Mouse (Mus musculus) urinary bladder, adult 2 months (tissue): ENCODE data around the gene Commd1. TPM values are rescaled to one million over a fixed set of nuclear protein-coding genes. Genes with fewer than 3 reads are reported as not detected.

Source experiments
- DNase-seq: peaks from one replicate; pipeline ENCODE4 v3.0.0; 2022; ENCODE audit warnings: low spot score
- polyA plus RNA-seq: library from polyadenylated mRNA; depleted of rRNA; stranded (reverse); fragments of >200 nt; gene quantifications from 2 replicates; pipeline ENCODE4 v1.2.3, GENCODE M21; 2012; rRNA removed

Commd1 gene
- 68.5 and 79.7 TPM in 2 replicates for polyA plus RNA-seq

DNA sequence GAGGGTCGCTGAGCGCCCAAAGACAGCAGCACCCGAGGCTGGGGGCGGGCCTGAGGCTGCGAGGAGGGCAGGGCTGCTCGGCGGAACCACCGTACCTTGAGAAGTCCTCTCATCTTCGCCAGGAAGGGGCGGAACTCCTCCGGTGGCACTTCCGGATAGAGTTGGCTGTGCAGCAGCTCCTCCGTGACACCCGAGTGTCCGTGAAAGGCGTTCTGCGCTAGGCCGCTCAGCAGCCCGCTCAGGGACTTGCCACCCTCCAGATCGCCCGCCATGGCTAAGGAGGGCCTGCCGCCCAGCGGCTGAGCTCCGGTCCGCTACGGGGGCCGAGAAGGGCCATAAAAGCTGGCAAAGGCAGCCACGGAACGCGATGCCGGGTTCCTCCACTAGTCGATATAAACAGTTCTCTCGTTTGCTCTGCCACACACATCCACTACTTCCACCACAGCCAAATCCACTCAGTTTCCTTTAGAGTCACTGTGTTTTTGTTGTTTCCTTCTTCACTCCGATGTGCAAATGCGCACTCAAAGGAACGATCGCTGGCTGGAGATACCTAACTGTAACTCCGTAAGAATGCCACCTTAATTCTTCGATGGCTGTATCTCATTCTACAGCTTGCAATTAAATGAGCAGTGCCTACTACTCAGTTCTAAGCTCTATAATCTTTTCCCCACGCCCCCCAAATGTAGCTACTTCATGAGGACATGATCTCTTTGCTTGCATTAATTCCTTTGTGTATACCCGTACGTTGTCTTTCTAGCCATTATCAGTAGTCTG lies at the start of gene Commd1, which contains the start of gene Gm28048:
Gene Commd1, minus strand, starts transcription at position 399 of the 774 bp plus-strand sequence.
Gene Gm28048, minus strand, starts transcription at position 107 of the 774 bp plus-strand sequence.
- peak; percentile 99 for DNase-seq

DNA sequence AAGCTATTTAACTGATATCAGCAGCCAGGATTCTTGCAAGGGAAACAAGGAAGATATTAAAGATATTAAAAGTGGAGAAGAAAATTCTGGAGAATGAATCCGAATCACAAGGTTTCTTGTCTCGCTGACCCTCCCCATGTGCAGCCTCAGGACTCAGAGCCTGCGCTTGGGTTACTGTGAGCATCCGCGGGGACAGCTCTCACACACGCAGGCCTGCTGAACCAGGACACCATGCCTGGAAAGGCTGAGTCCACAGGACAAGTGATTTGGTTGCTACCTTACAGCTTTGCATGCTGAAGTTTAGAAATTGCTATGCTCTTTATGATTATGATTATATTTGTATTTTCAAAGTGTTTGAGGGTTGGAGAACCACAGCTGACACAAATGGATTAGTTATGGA lies 47.2 kb upstream of the Commd1 start:
- DNase-seq, result no peak

DNA sequence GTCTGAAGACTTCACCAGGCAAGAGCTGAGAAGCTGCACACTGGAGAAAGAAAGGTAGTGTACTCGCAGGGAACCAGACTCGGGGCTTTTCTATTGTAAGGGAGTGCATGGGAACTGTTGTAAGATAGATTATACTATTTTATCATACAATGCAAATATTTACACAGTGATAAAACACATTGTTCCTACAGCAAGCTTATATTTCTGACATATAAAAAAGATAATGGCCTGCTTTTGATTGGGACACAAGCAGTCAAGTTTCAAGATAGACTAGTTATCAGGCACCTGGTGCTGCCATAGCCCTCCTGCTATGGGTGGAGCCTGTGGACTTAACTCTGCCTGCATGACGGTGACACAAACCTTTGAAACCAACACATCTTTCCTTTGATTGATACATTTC lies 46.8 kb upstream of the Commd1 start:
- no peak for DNase-seq

DNA sequence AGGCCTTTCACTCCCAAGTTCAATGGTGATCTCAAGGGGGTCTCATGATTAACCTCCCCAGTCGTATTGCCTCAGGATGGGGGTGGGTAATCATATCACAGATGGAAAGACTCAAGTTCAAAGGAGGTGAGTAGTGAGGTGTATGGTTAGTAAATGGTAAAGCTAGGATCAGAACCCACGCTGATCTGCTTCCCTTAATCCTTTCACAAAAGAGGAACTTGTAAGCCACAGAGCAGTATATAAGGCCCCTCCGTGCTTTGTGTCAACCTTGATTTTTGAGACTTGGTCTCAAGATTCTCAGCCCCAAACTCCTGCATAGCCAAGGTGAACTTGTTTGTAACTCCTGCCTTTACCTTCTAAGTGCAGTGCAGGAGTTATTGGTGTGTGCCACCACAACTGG lies 42.0 kb upstream of the Commd1 start:
- no peak for DNase-seq

DNA sequence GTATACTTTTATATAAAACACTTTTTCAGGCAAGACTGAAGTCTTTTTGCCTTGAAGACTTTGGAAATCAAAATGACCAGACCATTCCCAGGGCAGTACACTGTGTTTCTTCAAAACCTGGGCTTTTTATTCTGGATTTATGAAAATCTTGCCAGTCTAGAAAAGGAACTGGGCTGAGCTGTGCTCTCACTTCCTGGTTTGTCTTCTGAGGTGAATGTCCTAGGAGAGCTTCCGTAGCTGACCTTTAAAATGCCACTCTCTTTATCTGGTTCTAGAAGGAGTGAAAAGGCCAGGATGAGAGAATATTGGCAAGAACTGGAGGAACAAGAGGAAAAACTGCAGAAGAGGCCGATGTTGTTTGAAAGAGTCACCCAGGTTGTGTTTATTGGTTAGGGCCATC lies 41.0 kb upstream of the Commd1 start:
- no peak for DNase-seq

DNA sequence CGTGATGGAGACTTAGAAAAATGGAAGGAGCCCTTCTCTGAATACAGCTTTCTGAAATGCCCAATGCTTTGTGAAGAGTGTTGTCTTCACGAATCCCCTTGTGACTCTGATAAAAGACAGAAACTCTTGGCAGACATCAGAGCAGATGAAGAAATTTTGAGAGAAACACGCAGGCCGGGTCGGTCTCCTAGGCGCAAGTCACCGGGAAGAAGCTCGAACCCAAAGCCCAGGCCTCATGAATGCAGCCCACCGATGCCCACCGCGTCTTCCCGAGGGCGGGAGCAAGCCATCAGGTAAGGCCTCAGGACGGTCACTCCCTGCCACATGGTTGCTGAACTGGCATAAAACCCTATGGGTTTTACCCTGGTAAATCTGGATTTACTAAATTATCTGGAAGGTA lies 38.7 kb upstream of the Commd1 start:
- DNase-seq, result no peak

DNA sequence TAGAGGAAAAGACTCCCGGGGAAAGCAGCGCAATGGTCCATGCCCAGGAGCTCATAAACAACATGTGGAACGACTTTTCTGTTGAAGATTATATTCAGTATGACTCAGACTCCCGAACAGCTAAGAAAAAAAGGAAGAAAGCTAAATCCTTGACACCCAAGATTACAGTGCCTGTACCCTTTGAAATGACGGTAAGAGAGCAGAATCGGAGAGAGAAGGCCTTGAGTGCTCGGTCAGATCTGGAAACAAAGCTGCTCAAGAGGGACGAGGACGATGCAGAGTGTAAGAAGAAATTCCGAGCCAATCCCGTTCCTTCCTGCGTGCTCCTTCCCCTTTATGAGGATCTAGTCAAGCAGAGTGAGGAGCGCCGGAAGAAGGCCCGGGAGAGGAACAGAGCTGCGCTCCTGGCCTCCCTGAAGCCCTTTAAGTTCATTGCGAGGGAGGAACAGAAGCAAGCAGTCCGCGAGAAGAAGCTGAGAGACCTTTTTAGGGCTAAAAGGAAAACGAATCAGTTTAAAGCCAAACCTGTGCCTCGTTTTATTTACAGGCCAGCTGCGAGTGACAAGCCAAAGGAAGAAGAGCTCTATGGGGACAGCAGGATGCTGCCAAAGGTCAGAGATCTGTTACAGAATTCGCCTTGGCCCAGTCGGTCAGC lies 38.1 kb upstream of the Commd1 start:
- no peak for DNase-seq

DNA sequence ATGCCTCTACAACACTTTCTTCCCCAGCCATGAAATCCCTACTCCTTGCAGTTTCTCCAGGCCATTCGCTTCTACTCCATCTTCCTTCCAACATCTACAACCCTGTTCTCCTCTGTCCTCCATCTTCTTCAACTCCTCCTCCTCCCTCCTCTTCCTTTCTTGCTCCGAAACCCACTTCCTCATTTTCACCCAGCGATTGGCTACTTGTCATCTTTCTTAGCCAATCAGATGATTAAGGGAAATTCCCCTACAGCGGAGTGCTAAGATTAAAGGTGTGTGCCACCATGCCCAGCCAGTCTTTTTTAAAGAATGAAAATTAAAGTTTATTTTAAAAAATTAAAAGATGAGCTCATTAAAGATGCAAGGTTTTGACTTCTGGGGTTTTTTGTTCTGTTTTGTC lies 35.8 kb upstream of the Commd1 start:
- no peak for DNase-seq

DNA sequence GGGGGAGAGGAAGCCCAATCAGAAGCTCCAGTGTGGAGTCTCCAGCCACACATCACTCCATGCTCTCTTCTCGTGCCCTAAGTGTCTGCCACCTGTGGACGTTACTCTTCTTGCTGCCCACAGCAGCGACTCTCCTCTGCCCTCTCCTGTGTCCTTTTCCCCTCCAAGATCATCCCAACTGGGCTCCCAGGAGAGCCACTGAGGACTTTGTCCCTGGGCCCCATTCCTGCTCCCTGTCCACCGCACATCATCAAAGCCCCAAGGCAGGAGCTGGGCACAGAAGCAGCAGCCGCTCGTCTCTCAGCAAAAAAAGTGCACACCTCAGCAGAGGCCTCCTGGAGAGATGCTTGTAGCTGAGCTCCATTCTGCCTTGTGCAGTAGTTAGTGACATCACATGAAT lies 32.8 kb upstream of the Commd1 start:
- no peak for DNase-seq

DNA sequence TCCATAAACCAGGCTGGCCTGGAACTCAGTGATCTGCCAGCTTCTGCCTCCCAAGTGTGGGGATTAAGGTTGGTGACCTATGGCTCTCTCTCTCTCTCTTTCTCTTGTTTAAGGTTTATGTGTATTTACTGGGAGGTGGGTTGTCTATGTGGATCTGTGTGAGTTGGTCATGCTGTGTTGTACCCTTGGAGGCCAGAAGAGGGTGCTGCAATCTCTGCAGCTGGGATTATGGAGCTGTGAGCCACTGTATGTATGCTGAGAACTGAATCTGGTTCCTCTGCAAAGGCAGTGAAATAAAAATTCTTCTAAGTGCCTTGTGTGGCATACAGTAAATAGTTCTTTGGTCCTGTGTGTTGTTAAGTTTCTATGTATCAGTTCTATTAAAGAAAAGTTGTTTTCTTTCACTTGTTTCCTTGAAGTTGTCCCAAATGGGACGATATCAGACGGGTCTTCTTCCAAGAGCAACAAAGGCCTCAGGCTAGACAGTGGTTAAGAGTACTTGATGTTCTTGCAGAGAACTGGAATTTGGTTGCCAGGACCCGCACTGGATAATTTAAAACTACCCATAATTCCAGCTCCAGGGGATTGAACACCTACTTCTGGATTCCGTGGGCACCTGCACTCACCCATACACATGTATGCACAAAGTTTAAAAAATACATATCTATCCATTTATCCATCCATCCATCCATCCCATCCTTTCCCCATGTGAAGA lies 31.6 kb upstream of the Commd1 start:
- DNase-seq, result no peak

DNA sequence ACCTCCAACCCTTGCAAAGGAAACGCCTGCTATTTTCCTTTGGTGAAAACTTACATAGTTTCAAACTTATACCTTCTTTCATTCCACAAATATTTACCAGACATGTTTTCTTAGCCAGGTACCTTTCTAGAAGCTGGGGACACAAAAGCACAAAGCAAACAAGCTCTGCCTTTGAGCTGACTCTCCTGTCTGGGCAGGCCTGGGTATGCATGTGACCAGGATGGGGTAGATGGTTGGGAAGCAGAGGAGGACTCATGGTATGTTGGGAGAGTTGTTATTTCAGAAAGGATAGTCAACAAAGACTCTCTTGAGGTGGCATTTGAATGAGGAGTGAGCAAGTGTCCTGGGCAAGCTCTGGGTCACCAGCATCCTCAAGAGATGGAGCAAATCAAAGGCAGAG lies 30.9 kb upstream of the Commd1 start:
- no peak for DNase-seq

DNA sequence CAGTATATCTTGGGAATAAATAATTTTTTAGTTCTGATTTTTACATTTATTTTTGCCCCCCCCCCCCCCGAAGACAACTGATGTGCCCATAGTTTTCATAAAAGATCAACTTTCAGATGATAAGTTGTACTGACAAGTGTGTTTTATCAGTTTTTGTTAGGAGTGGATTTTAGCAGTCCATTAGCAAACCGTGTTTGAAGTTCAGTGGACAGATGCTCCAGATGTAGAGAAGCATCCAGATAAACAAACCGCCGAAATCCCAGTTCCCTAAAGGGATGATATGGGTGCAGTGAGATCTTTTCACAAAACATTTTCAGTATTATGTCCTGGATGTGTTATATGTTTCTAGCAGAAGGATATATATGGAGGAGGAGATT lies 26.6 kb upstream of the Commd1 start:
- DNase-seq, result no peak

DNA sequence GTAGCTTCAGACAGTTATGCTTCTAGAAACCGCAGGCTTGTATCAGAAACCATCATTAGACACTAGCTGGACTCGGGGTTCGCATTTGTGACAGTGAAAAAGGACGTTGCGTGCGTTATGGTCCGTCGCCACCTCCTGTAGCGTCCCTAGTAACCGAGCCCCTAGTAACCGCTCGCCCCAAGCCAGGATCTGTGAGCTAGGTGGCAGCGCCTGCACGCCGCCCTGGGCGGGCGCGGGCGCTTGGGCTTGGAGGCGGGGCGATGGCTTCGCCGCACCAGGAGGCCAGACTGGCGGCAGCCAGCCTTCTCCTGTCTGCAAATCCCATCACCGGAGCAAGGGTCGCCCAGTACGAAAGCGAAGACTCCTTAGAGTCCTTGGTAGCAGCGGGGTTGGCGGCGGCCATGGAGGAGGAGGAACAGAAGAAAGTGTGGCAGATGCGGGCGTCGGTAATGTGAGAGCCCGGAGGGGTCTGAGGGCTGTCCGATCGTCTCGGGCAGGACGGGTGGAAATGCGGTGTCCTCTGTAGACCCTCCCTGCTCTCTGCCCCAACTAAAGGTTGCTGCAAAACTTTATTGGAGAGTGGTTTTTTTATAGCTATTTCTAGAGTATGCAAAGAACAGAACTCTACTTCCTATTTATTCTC lies 26.1 kb upstream of the Commd1 start:
- peak; percentile 77 for DNase-seq

DNA sequence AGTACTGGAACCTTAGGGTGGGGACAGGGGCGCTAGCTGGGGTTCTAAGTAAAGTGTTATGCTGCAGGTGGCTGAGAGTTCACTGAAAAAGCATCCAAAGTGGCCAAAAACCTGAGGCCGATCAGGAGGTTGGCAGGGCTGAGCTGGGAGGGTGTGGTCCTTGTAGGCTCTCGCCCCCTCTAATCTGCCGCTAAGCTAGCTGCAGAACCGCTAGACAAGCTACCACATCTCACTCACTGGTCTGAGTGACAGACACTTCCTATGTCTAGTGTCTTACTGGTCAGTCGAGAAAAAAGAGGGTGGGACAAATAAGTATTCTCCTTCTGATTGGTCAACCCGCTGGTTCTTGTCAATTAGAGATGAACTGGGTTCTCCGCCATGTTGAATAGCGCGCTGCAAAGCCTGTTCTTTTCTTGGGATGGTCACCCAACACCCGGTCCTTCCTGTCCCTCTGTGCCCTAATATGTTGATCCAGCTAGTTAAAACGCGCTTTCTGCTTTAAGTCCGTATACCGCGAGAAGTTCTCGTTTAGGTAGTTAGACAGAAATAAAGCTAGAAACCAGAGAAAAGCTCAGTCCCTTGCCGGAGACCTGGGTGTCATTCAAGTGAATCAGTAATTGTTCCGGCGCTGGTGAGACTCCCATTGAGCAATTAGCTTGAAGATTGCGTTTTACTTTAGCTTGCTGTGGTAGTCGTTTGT lies 25.4 kb upstream of the Commd1 start, which contains the start of gene Fam161a:
Gene Fam161a, plus strand, starts transcription at position 51 of the 700 bp plus-strand sequence.
- peak; percentile 31 for DNase-seq

DNA sequence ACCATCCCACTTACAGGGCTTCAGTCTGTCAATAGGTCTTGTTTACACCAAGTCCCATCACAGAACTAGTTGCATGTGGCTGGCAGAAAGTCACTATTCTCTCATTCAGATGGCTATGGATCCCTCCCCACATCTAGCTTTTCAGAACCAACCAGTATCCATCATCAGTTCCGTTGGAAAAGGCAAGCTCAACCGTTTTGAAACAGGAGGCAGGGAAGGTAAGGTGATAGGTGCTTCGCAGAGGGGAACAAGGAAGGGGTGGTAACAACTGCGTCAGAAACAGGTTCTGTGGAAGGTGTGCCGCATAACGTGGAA lies 24.9 kb upstream of the Commd1 start:
- no peak for DNase-seq

DNA sequence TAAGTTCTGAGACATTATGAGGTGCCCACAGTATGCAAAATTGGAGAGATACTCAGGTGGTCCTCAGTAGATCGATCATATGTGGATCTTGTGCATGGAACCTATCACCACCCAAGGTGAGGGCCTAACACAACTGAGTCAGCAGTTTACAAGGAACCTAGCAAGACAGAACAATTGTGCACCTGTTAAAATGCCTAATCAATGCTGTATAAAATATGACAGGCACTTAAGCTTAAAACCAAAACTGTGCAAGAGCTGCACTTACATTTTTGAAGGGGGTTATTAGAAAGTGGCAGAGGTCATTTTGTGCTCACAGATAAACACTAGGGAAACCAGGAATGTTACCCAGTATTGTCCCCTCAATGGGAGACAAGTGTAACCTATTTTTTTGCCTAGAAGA lies 23.1 kb upstream of the Commd1 start:
- DNase-seq, result no peak

DNA sequence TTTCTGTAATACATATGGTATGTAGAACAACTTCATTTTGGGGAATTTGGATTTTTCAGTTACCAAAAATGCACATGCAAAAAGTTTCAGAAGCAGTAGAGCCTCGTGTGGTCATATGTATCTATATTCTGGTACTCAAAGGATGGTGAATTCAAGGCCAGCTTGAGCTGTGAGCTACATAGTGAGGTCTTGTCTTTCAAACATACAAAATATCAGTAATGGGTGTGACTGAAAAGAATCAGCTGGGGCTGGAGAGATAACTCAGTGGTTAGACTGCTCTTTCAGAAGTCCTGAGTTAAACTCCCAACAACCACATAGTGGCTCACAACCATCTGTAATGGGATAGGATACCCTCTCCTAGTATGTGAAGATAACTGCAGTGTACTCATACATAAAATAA lies 16.1 kb upstream of the Commd1 start:
- no peak for DNase-seq

DNA sequence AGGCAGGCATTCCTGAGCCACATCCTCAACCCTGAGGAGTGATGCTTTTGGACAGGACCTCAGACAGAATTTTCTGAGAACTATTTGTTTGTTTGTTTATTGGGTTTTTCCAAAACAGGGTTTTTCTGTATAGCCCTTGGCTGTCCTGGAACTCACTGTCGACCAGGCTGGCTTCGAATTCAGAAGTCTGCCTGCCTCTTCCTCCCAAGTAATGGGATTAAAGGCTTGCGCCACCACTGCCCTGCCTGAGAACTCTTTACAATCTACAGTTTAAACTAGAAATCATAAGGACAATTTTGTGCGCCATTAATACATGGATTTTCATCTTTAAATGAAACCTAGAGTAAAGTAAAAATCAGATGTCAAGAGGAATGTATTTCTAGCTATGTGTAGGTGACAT lies 13.3 kb upstream of the Commd1 start:
- no peak for DNase-seq

DNA sequence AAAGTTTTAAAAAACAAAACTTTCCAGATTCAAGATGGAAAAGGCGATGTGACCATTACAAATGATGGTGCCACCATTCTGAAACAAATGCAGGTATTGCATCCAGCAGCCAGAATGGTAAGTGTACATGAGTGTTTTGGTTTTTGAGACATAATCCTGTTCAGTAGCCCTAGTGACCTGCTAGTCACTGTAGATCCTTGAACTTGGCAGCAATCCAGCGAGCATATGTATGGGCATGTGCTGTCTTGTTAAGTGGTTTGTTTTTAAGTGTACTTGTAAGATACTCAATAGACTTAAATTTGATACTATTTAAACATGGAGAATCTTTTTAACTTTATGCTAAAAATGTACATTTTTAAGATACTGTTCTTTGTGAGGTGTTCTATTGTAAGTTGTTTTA lies 12.1 kb upstream of the Commd1 start:
- no peak for DNase-seq

DNA sequence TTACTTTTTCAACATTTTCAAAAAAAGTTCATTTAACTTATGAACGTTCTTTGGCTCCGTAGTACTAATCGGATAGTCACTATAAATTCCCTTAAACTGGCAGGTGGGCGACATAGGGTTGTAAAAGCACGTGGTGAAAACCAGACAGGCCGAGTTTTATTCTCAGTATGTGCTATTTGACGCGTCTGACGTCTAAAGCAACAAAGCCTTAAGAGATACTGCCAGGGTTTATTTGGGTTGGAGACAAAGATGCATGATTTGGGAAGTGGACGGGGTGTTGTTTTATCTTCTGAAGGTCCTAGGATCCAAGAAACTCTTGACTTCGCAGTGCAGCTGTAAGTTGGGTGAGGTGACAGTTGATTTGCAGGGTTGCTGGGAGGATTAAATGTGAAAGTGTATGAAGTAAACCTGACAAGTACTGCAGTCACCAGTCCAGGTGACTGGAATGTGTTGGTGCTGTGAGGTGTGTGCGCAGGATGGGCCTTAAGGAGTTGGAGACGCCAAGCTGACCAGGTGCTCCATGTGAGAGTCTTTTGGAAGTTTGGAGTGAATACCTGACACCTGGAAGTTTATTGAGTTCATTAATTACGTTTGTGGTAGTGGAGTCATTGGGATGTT lies 9.1 kb upstream of the Commd1 start:
- no peak for DNase-seq

DNA sequence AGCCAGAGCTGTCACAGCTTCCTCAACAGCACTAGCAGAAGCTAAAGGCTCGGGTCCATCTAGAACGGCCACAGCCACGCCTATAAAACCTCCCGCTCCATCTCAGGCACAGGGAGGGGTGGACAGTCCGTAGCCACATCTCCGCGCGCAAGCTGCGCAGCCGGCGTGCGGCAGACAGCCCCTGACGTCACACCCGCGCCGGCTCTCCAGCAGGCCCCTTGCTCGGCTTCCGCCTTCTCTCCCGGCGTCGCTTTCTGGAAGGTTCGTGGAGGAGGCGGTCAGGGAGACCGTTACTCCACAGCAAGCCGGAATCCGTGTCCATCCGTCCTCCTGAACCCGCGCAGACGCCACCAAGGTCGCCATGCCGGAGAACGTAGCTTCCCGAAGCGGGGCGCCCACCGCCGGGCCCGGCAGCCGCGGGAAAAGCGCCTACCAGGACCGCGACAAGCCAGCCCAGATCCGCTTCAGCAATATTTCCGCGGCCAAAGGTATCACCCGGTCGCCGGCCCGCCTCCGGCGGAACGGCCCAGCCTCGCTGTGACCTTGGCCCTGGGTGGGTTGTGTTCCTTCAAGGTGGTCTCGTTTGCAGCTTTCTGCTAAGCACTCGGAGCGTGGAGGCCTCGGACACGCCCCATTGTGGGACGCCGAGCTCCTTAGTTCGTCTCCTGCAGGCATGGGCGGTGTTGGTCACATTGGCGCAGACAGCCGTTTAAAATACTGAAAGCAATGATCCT lies 8.4 kb upstream of the Commd1 start, which contains the start of gene Cct4:
Gene Cct4, plus strand, starts transcription at position 127 of the 734 bp plus-strand sequence.
- DNase-seq, result peak; percentile 85
